Mouse (Mus musculus) stomach, postnatal 0 days (tissue): ENCODE results near the gene Vezt. TPM values are rescaled to one million over a fixed set of nuclear protein-coding genes. Genes with fewer than 3 reads are reported as not detected.

Experiments used
- ATAC-seq: fragments of 200-750 bp; cut with Nextera tagmentation; 2 replicates; pipeline ENCODE4 v1.8.0; 2017; ENCODE audit not compliant: low FRiP score, low TSS enrichment
- DNase-seq: peaks from one replicate; pipeline ENCODE4 v3.0.0-alpha.2; 2016; ENCODE audit warnings: low spot score
- H3K27ac ChIP-seq: fragments of 300-500 bp; sonication (generic); replicated peaks from 2 replicates; pipeline ENCODE4 v1.5.1; 2014; ENCODE audit warnings: mild to moderate bottlenecking, control low read depth
- H3K27me3 ChIP-seq: fragments of 300-500 bp; sonication (generic); 2 replicates; pipeline ENCODE4 v1.6.1; 2014; ENCODE audit warnings: low read length; ENCODE audit not compliant: control insufficient read depth, insufficient read depth
- H3K36me3 ChIP-seq: fragments of 300-500 bp; sonication (generic); 2 replicates; pipeline ENCODE4 v1.6.1; 2014; ENCODE audit warnings: low read length, mixed read lengths; ENCODE audit not compliant: control insufficient read depth, insufficient read depth
- H3K4me1 ChIP-seq: fragments of 300-500 bp; sonication (generic); replicated peaks from 2 replicates; pipeline ENCODE4 v1.6.1; 2014; ENCODE audit warnings: antibody characterized with exemption; ENCODE audit not compliant: control insufficient read depth, insufficient read depth
- H3K4me2 ChIP-seq: fragments of 300-500 bp; sonication (generic); replicated peaks from 2 replicates; pipeline ENCODE4 v1.6.1; 2014; ENCODE audit warnings: low read depth, mild to moderate bottlenecking, control low read depth, moderate library complexity
- H3K4me3 ChIP-seq: fragments of 300-500 bp; sonication (generic); 2 replicates; pipeline ENCODE4 v1.5.1; 2014; ENCODE audit warnings: low read depth, low read length, control low read depth
- H3K9ac ChIP-seq: fragments of 300-500 bp; sonication (generic); 2 replicates; pipeline ENCODE4 v1.6.1; 2014; ENCODE audit warnings: mild to moderate bottlenecking, low read length, control low read depth, mixed read lengths
- H3K9me3 ChIP-seq: fragments of 300-500 bp; sonication (generic); 2 replicates; pipeline ENCODE4 v1.6.1; 2016; ENCODE audit warnings: low read length; ENCODE audit not compliant: control insufficient read depth
- CTCF ChIP-seq: IDR thresholded peaks from 2 replicates; pipeline ENCODE4 v1.5.1; 2016; ENCODE audit warnings: antibody characterized with exemption, low read depth, mild to moderate bottlenecking, moderate library complexity
- EP300 ChIP-seq: optimal IDR thresholded peaks from 2 replicates; pipeline ENCODE3; 2016; ENCODE audit warnings: antibody characterized with exemption
- WGBS: fragments of 180-500 bp; shearing (Covaris S2); extraction: QIAGEN DNeasy Blood & Tissue Kit; methylation state at CpG from one replicate; pipeline ENCODE4 v1.1.7; 2014; 5-methylcytosine and 5-hydroxymethylcytosine counted together
- polyA plus RNA-seq: library from polyadenylated mRNA; unstranded; fragments of >200 nt; fragmentation: Nextera tagmentation; extraction: Ambion mirVana; gene quantifications from 2 replicates; pipeline ENCODE4 v1.2.1, GENCODE M21; 2015

Gene Vezt
- polyA plus RNA-seq, 1 experiment from 2014 or later = 13.2 TPM

GRCm38 (mm10) chr10:94017455-94017854 is 18.2 kb downstream of the Vezt start:
- ATAC-seq (no peak), DNase-seq (no peak)
- H3K4me3 ChIP-seq = no peak overlapping the region
- no peaks in the 10 kb centered on the region for H3K27me3 ChIP-seq
- H3K9ac ChIP-seq = no peak overlapping the region
- no peak overlapping the region for H3K4me2 ChIP-seq
- TF ChIP-seq CTCF (no peak), EP300 (no peak)
- no peaks in the 10 kb centered on the region for H3K4me1 ChIP-seq
- no peaks in the 10 kb centered on the region for H3K36me3 ChIP-seq
- WGBS = 87% methylated on average over 8 of the region's 8 CpGs
- no peak overlapping the region for H3K27ac ChIP-seq
- H3K9me3 ChIP-seq = no peaks in the 10 kb centered on the region

DNA sequence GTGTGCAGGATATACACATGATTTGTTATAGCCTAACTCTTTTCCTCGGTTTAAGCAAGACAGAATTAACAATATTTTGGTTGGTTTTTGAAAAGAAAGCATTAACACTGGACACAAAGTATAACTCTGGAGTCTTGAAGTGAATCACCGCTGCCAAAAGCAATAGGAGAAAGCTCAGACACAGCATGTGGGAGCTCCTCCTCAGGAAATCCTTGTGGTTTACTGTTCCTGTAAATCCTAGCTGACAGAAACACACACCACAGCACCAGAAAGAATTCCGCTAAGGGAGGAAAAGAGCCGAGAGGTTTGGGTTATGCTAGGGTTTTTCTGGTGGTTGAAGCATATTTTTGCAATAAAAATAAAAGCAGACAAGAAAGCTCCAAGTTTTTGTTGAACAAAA is 21.4 kb downstream of the Vezt start:
- Histone ChIP-seq H3K27ac (no peak overlapping the region), H3K4me3 (no peak overlapping the region), H3K9me3 (no peaks in the 10 kb centered on the region), H3K4me2 (no peak overlapping the region), H3K27me3 (no peaks in the 10 kb centered on the region), H3K4me1 (no peaks in the 10 kb centered on the region), H3K9ac (no peak overlapping the region), H3K36me3 (no peaks in the 10 kb centered on the region)
- no peak for DNase-seq
- 40% methylated on average over 4 of the region's 4 CpGs for WGBS
- no peak for ATAC-seq
- no peak for TF ChIP-seq EP300
- TF ChIP-seq CTCF = no peak

DNA sequence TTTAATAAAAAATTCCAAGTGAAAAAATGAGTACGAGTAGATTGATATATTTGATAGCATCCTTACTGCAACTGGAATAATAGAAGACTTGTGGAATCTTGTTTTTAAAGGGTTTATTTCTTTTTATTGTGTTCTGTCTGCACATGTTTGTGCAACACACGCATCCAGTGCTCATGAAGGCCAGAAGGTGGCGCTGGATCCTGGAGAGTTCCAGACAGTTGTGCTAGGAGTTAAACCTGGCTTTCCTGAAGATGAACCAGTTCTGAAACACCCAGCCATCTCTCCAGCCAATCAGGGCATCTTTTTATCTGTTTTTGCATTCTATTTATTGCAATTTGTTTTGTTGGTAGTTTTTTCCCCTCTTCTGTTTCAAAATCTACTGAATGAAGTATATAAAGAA is 22.4 kb downstream of the Vezt start:
- Histone ChIP-seq H3K36me3 (no peaks in the 10 kb centered on the region), H3K4me2 (no peak overlapping the region), H3K9me3 (no peaks in the 10 kb centered on the region), H3K27me3 (no peaks in the 10 kb centered on the region), H3K4me3 (no peak overlapping the region), H3K4me1 (no peaks in the 10 kb centered on the region), H3K27ac (no peak overlapping the region), H3K9ac (no peak overlapping the region)
- 59% methylated on average over 3 of the region's 3 CpGs for WGBS
- ATAC-seq (no peak), DNase-seq (peak; percentile 63)
- peak; percentile 85 for TF ChIP-seq CTCF
- no peak for TF ChIP-seq EP300

- Histone ChIP-seq H3K4me1 (no peaks in the 10 kb centered on the region), H3K4me2 (no peak overlapping the region), H3K36me3 (0 out of 2 replicates have a peak, but pooled peaks cover under 1% of the 10 kb centered on the region), H3K27ac (no peak overlapping the region), H3K9ac (no peak overlapping the region), H3K27me3 (no peaks in the 10 kb centered on the region), H3K9me3 (no peaks in the 10 kb centered on the region), H3K4me3 (no peak overlapping the region)
- WGBS = 38% methylated on average over 2 of the region's 2 CpGs
- no peak for DNase-seq
- no peak for ATAC-seq
- TF ChIP-seq EP300 (no peak), CTCF (no peak)
Observed at GRCm38 (mm10) chr10:94011024-94011423, 24.6 kb downstream of the Vezt start.

GRCm38 (mm10) chr10:94009991-94010679 is 25.5 kb downstream of the Vezt start:
- Histone ChIP-seq H3K9ac (no peak overlapping the region), H3K4me1 (no peaks in the 10 kb centered on the region), H3K9me3 (no peaks in the 10 kb centered on the region), H3K27me3 (no peaks in the 10 kb centered on the region), H3K4me2 (no peak overlapping the region), H3K36me3 (0 out of 2 replicates have a peak, but pooled peaks cover 2% of the 10 kb centered on the region), H3K27ac (no peak overlapping the region), H3K4me3 (no peak overlapping the region)
- TF ChIP-seq CTCF (no peak), EP300 (no peak)
- 60% methylated on average over 3 of the region's 3 CpGs for WGBS
- ATAC-seq = no peak
- no peak for DNase-seq

DNA sequence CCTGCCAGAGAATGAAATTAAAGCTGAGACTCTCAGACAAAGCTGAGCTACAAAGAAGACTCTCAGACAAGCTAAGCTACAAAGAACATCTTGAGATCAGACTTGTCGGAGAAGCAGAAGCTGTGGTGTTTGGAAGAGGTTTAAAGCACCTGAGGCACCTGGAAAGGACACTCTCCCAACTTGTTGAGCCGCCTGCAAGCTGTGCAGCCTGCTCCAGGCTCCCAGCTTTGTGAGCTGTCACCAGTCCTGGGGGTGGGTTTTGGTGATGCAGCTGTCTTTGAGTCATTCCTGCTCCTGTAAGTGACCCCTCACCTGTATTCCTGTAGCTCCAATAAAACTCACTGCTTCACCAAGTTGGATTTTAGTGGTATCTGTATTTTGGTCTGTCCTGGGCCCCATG is 27.3 kb downstream of the Vezt start:
- Histone ChIP-seq H3K9me3 (no peaks in the 10 kb centered on the region), H3K4me2 (no peak overlapping the region), H3K27ac (no peak overlapping the region), H3K4me1 (no peaks in the 10 kb centered on the region), H3K9ac (no peak overlapping the region), H3K4me3 (no peak overlapping the region), H3K36me3 (peaks cover 2% of the 10 kb centered on the region; the same call in 1 of the 2 replicates), H3K27me3 (no peaks in the 10 kb centered on the region)
- TF ChIP-seq CTCF = no peak
- TF ChIP-seq EP300 = no peak
- DNase-seq (no peak), ATAC-seq (no peak)
- WGBS = 92% methylated on average over 2 of the region's 2 CpGs
